Mouse (Mus musculus) hindbrain, embryonic 14.5 days (tissue): ENCODE measurements around the gene E2f6. TPM values are rescaled to one million over a fixed set of nuclear protein-coding genes. Genes with fewer than 3 reads are reported as not detected.
A peak's percentile ranks its signal among the peaks of the same experiment; 100 is the strongest.

ENCODE experiments used
- ATAC-seq: fragments of 200-750 bp; cut with Nextera tagmentation; 2 replicates; pipeline ENCODE4 v1.8.0; 2017; ENCODE audit warnings: moderate number of reproducible peaks, mild to moderate bottlenecking, moderate TSS enrichment, moderate library complexity; ENCODE audit not compliant: low FRiP score
- DNase-seq: peaks from one replicate; pipeline ENCODE4 v3.0.0-alpha.2; 2015; ENCODE audit warnings: low spot score
- H3K27ac ChIP-seq: fragments of 300-500 bp; sonication (generic); 2 replicates; pipeline ENCODE4 v1.5.1; 2014; ENCODE audit warnings: mild to moderate bottlenecking, moderate library complexity
- H3K27me3 ChIP-seq: fragments of 300-500 bp; sonication (generic); 2 replicates; pipeline ENCODE4 v1.6.1; 2014; ENCODE audit warnings: mild to moderate bottlenecking, low read length, mixed read lengths; ENCODE audit not compliant: control insufficient read depth, insufficient read depth
- H3K36me3 ChIP-seq: fragments of 300-500 bp; sonication (generic); replicated peaks from 2 replicates; pipeline ENCODE4 v1.6.1; 2014; ENCODE audit not compliant: control insufficient read depth, insufficient read depth
- H3K4me1 ChIP-seq: fragments of 300-500 bp; sonication (generic); replicated peaks from 2 replicates; pipeline ENCODE4 v1.6.1; 2014; ENCODE audit warnings: antibody characterized with exemption, low read length, mixed read lengths; ENCODE audit not compliant: control insufficient read depth, insufficient read depth
- H3K4me2 ChIP-seq: fragments of 300-500 bp; sonication (generic); replicated peaks from 2 replicates; pipeline ENCODE4 v1.6.1; 2014; ENCODE audit warnings: mild to moderate bottlenecking, moderate library complexity
- H3K4me3 ChIP-seq: fragments of 300-500 bp; sonication (generic); replicated peaks from 2 replicates; pipeline ENCODE4 v1.5.1; 2014; ENCODE audit warnings: mild to moderate bottlenecking, low read length
- H3K9ac ChIP-seq: fragments of 300-500 bp; sonication (generic); 2 replicates; pipeline ENCODE4 v1.6.1; 2014
- H3K9me3 ChIP-seq: fragments of 300-500 bp; sonication (generic); 2 replicates; pipeline ENCODE4 v1.6.1; 2016; ENCODE audit warnings: low read length; ENCODE audit not compliant: control insufficient read depth
- WGBS: fragments of 180-500 bp; shearing (Covaris S2); extraction: QIAGEN DNeasy Blood & Tissue Kit; methylation state at CpG from one replicate; pipeline ENCODE4 v1.1.7; 2014; 5-methylcytosine and 5-hydroxymethylcytosine counted together
- polyA plus RNA-seq: library from polyadenylated mRNA; unstranded; fragments of >200 nt; fragmentation: Nextera tagmentation; extraction: Ambion mirVana; gene quantifications from 2 replicates; pipeline ENCODE4 v1.2.1, GENCODE M21; 2014

E2f6 gene
- 32.5 and 36.2 TPM in 2 replicates for polyA plus RNA-seq

DNA sequence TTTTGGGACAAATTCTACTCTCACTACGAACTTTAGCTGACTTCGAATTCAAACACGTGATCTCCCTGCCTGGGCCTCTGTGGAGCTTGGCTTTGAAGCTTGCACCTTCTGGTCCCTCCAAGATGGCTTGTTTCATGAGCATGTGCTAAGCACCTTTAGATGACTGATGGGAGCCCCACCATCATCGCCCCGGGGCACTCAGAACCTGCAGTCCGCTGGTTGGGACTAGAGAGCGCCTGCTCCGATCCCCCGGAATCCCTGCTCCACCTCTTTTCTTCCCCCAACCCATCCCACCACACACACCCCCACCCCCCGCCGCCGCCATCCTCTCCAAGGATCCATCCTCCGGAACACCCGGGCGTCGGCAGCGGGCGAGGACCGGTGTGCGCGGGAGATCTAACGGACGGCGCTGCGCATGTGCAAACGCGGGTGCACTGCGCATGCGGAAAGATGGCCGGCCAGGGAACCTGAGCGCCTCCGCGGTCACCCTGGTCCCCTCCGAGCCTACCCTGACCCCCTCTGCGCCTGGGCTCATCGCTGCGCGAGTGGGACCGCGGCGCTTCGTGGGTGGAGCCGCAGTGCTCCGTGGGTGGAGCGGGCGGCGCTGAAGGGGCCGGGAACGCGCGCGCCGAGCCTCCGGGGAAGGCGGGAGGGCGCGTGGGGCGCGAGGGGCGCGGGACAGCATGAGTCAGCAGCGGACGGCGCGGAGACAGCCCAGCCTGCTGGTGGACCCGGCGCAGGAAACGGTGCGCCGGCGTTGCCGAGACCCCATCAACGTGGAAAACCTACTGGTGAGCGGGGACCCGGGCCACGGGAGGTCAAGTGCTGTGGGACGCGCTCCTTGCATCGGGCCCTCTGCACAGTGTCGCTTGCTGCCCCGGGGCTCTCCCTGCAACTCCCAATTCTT, at the start of gene E2f6:
Gene E2f6, plus strand, starts transcription at position 439 of the 907 bp plus-strand sequence.
- H3K9me3 ChIP-seq: no peaks in the 10 kb centered on the region
- ATAC-seq (peak; percentile 89), DNase-seq (peak; percentile 86)
- peaks cover 2% of the 10 kb centered on the region; the same call in 1 of the 2 replicates for H3K36me3 ChIP-seq
- peak within 1 kb of the TSS; percentile 95 for H3K4me3 ChIP-seq
- 5% methylated on average over 79 of the region's 81 CpGs for whole genome bisulfite sequencing
- H3K4me1 ChIP-seq: peaks cover 15% of the 10 kb centered on the region
- H3K9ac ChIP-seq: peak within 1 kb of the TSS; percentile 93
- H3K4me2 ChIP-seq: peak within 1 kb of the TSS; percentile 93
- peak within 1 kb of the TSS; percentile 78 for H3K27ac ChIP-seq
- peaks cover 15% of the 10 kb centered on the region for H3K27me3 ChIP-seq

GRCm38 (mm10) chr12:16761461-16761860, 49.3 kb upstream of the E2f6 start:
- ATAC-seq (no peak), DNase-seq (no peak)
- WGBS: 98% methylated on average over 3 of the region's 3 CpGs
- Histone ChIP-seq H3K9me3 (no peaks in the 10 kb centered on the region), H3K9ac (no peak overlapping the region), H3K27me3 (no peaks in the 10 kb centered on the region), H3K4me3 (no peak overlapping the region), H3K4me1 (no peaks in the 10 kb centered on the region), H3K27ac (no peak overlapping the region), H3K36me3 (no peaks in the 10 kb centered on the region), H3K4me2 (no peak overlapping the region)

- H3K4me2 ChIP-seq: no peak overlapping the region
- H3K9ac ChIP-seq: no peak overlapping the region
- WGBS: 86% methylated on average over 4 of the region's 4 CpGs
- no peaks in the 10 kb centered on the region for H3K4me1 ChIP-seq
- H3K4me3 ChIP-seq: no peak overlapping the region
- no peak overlapping the region for H3K27ac ChIP-seq
- H3K36me3 ChIP-seq: no peaks in the 10 kb centered on the region
- ATAC-seq (no peak), DNase-seq (no peak)
- no peaks in the 10 kb centered on the region for H3K9me3 ChIP-seq
- no peaks in the 10 kb centered on the region for H3K27me3 ChIP-seq
Observed at GRCm38 (mm10) chr12:16763649-16764422, 46.9 kb upstream of the E2f6 start.

- Histone ChIP-seq H3K4me1 (no peaks in the 10 kb centered on the region), H3K36me3 (no peaks in the 10 kb centered on the region), H3K27me3 (no peaks in the 10 kb centered on the region), H3K4me3 (no peak overlapping the region), H3K4me2 (no peak overlapping the region), H3K9ac (no peak overlapping the region), H3K27ac (no peak overlapping the region), H3K9me3 (no peaks in the 10 kb centered on the region)
- no peak for DNase-seq
- WGBS: 79% methylated on average over 12 of the region's 12 CpGs
- ATAC-seq: no peak
Observed at GRCm38 (mm10) chr12:16764776-16765445, 45.9 kb upstream of the E2f6 start.

DNA sequence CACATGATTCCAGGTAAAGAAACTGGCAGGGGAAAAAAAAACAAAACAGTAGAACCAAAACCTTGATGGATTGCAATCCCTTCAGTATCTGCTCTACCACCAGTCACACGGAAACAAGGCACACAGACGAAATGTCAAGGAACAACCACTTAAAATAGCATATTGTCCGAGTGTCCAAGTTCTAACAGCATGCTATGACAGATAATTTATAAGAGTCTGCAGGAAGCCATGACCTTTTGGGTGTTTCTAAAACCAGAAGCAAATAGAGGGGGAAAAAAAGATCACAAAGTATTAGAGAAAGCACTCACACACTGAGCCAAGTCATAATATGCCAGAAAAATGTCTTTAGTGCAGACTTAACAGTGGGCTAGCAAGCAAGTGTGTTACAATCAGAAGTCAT, 42.5 kb upstream of the E2f6 start:
- H3K27me3 ChIP-seq: no peaks in the 10 kb centered on the region
- ATAC-seq: no peak
- no peaks in the 10 kb centered on the region for H3K4me1 ChIP-seq
- H3K4me2 ChIP-seq: no peak overlapping the region
- H3K4me3 ChIP-seq: no peak overlapping the region
- H3K9me3 ChIP-seq: no peaks in the 10 kb centered on the region
- H3K36me3 ChIP-seq: no peaks in the 10 kb centered on the region
- no peak overlapping the region for H3K9ac ChIP-seq
- WGBS: 61% methylated on average over 3 of the region's 3 CpGs
- no peak for DNase-seq
- no peak overlapping the region for H3K27ac ChIP-seq

DNA sequence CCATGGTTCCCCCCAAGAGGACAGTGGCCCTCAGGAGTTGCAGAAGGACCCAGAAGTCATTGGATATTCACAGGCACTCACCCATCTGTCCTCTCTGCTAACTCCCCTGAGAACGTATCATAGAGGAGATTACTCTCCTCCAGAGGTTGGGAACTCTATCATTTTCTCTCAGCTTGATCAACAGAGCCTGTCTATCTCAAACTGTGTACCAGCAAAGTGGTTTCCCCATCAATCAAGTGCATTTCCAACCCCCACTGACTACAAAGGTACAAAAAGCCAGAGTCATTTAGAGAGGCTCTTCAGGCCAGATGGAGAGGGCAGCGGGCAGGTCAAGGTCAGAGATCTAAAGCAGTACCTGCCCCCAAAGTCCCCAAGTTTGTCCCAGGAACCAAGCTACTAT, 42.1 kb upstream of the E2f6 start:
- 67% methylated on average over 2 of the region's 2 CpGs for WGBS
- no peaks in the 10 kb centered on the region for H3K36me3 ChIP-seq

DNA sequence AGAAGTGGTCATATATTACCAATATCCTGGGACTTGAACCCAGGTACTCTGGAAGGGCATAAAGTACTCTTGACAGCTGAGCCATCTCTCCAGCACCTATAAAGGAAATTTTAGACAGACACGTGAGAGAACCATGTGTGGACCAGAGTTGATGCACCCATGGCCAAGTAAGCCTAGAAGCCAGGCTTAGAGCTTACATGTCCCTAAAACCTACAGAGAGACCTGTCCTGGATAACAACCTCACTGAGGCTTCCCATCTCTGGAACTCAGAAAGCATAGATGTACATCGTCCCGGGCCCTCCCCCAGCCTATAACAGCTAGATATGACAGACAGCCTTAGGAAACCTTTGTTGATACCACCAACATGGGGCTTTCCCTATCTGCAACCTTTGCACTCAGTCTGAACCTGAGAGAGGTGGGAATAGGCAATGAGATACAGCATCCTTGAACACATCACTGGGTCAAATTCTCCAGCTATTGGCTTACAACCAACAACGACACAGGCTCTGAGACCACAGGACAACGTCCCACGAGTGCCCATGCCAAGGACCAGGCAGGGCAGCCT, 41.1 kb upstream of the E2f6 start:
- DNase-seq (no peak), ATAC-seq (no peak)
- no peak overlapping the region for H3K9ac ChIP-seq
- H3K36me3 ChIP-seq: no peaks in the 10 kb centered on the region
- no peak overlapping the region for H3K4me2 ChIP-seq
- no peak overlapping the region for H3K27ac ChIP-seq
- WGBS: 93% methylated on average over 6 of the region's 6 CpGs
- no peaks in the 10 kb centered on the region for H3K4me1 ChIP-seq
- H3K27me3 ChIP-seq: no peaks in the 10 kb centered on the region
- no peak overlapping the region for H3K4me3 ChIP-seq
- no peaks in the 10 kb centered on the region for H3K9me3 ChIP-seq

More for the DNA sequence above, 42.1 kb upstream of the E2f6 start:
- no peaks in the 10 kb centered on the region for H3K4me1 ChIP-seq
- no peaks in the 10 kb centered on the region for H3K9me3 ChIP-seq
- DNase-seq (no peak), ATAC-seq (no peak)
- no peak overlapping the region for H3K9ac ChIP-seq
- H3K4me2 ChIP-seq: no peak overlapping the region
- no peaks in the 10 kb centered on the region for H3K27me3 ChIP-seq
- H3K4me3 ChIP-seq: no peak overlapping the region
- H3K27ac ChIP-seq: no peak overlapping the region

GRCm38 (mm10) chr12:16774605-16775004, 36.2 kb upstream of the E2f6 start:
- H3K27ac ChIP-seq: no peak overlapping the region
- H3K9ac ChIP-seq: no peak overlapping the region
- no peaks in the 10 kb centered on the region for H3K27me3 ChIP-seq
- DNase-seq (no peak), ATAC-seq (no peak)
- no peaks in the 10 kb centered on the region for H3K36me3 ChIP-seq
- no peak overlapping the region for H3K4me2 ChIP-seq
- H3K4me3 ChIP-seq: no peak overlapping the region
- no peaks in the 10 kb centered on the region for H3K9me3 ChIP-seq
- 96% methylated on average over 4 of the region's 4 CpGs for WGBS
- no peaks in the 10 kb centered on the region for H3K4me1 ChIP-seq

GRCm38 (mm10) chr12:16775351-16775750, 35.4 kb upstream of the E2f6 start:
- Histone ChIP-seq H3K4me3 (no peak overlapping the region), H3K27me3 (no peaks in the 10 kb centered on the region), H3K4me1 (no peaks in the 10 kb centered on the region), H3K4me2 (no peak overlapping the region), H3K36me3 (no peaks in the 10 kb centered on the region), H3K9ac (no peak overlapping the region), H3K9me3 (no peaks in the 10 kb centered on the region), H3K27ac (no peak overlapping the region)
- ATAC-seq: no peak
- no peak for DNase-seq
- WGBS: 76% methylated on average over 3 of the region's 3 CpGs
